Comparison of ENCODE assay signal across 8 mouse cellular contexts in the genomic region with DNA sequence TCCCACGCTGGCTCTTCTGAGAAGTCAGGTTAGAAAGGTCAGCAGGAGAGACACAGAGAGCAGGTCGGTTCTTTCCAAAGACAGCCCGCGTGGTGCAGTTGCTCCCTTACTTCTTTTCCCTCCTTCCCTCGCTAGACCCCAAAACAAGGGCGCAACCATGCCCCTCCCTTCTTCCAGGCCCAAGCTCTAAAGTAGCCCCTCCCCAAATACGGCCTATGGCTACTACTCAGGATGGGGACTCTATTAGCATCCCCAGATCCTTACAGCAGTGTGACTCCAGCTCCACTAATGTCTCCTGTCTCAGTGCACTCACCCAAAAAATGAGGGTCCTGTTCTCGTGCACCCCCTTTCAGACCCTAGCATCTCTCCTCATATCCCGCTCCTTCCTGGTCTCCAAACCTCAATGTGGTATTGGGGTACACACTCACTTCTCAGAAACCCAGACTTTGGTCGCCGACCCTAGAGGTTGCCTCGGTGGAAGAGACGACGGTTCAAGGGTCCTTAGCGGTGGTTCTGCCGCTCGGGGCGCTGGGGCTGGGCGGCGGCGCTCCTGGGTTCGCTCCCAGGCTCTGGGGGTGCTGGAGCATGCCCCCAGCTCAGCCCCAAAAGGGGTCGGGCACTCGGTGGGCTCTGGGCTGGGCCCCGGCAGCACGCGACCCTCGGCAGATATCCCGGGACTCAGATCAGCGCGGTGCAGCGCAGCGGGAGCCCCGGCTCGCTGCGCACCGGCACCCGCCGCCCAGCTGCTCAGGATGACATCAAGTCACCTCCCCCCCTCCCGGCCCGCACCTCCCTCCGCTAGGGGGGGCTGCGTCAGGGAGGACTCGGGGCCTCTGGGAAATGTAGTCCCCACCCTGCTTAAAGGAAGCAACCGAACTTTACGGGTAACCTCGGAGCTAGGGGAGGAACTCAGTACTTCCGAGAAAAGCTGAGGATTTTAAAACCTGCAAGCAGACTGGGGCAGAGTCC. TPM values are rescaled to one million over a fixed set of nuclear protein-coding genes. Genes with fewer than 3 reads are reported as not detected.
DNase-seq lines count a peak whose midpoint lies in the region; ATAC-seq lines count a peak whose summit lies in the region.

A gene (minus strand): TSS at position 789 of the 969 bp plus-strand sequence.

- peaks cover 50% of the 10 kb centered on the region for H3K4me1 ChIP-seq in megakaryocyte, embryonic 14.5 days

- H3K36me3 ChIP-seq in megakaryocyte, embryonic 14.5 days (replicated peaks; ENCODE audit: low read length) = peaks cover 40% of the 10 kb centered on the region

- ATAC-seq in common myeloid progenitor, adult 5-6 weeks (replicated peaks; ENCODE audit: low read depth, poor library complexity, severe bottlenecking) = peak; percentile 78

- H3K9me3 ChIP-seq in megakaryocyte, embryonic 14.5 days = no peaks in the 10 kb centered on the region

- peak; percentile 94 for DNase-seq in ZHBTc4 (ENCODE audit: low read depth, low spot score)
- DNase-seq in gastrocnemius, adult 8-10 months (ENCODE audit: low spot score in 2 of 2) = peak; percentile 93 to 96
- DNase-seq in hindlimb bud, embryonic 11.5 days (ENCODE audit: extremely low spot score, low read depth, low spot score) = peak; percentile 52
- DNase-seq in left cerebral cortex, adult 8-10 months (ENCODE audit: low spot score in 2 of 2) = peak; percentile 83 to 94
- DNase-seq in right cerebral cortex, postnatal 10 days (ENCODE audit: low spot score in 2 of 2) = peak; percentile 96 to 97
- peak; percentile 92 for DNase-seq in urinary bladder, postnatal 25 days (ENCODE audit: low spot score)

- H3K4me3 ChIP-seq in megakaryocyte, embryonic 14.5 days (replicated peaks) = peak within 1 kb of the TSS; percentile 92

- H3K27me3 ChIP-seq in megakaryocyte, embryonic 14.5 days (replicated peaks) = peaks cover 3% of the 10 kb centered on the region

RNA-seq across cellular contexts. Expression of the gene that starts here (rescaled TPM):
- 2.6 and 4.2 TPM in 2 replicates for total RNA-seq in common myeloid progenitor, adult 5-6 weeks (2017)
- total RNA-seq in gastrocnemius, adult 8-10 months (2022) = 10 to 100 TPM; 34.2 to 39.2 (median 36.4) TPM
- total RNA-seq in left cerebral cortex, adult 8-10 months (2022) = 100 to 1,000 TPM; 148 to 158 (median 153) TPM
- polyA plus RNA-seq in megakaryocyte, embryonic 14.5 days (2012; ENCODE audit: insufficient read depth, low replicate concordance) = 26.0 and 29.6 TPM in 2 replicates

Comparison
In these comparisons a context has a peak if more than half of its experiments do, and no peak if none do; other contexts are left out.
1. Peak in every context shown above with its lines: DNase-seq, ATAC-seq and H3K4me3 ChIP-seq.